Comparison of ENCODE assay signal across 10 mouse cellular contexts in genomic region chr4:137488038-137488437, GRCm38 (mm10). TPM values are rescaled to one million over a fixed set of nuclear protein-coding genes. Genes with fewer than 3 reads are reported as not detected.
A peak's percentile ranks its signal among the peaks of the same experiment; 100 is the strongest.
DNase-seq lines count a peak whose midpoint lies in the region; ATAC-seq and TF ChIP-seq lines count a peak whose summit lies in the region.
"Had no signal": no experiment of that assay in that cellular context is flagged by ENCODE, and none has a peak within 500 bp of the region (broad histone marks: within the 10 kb centered on the region; RNA-seq: fewer than 3 reads in every experiment).

No protein-coding gene starts in this region.

- intact Hi-C loops in left cerebral cortex, adult 2 months (cut with DNase I), result no loop called here

- peak overlapping the region; percentile 92 for H3K27ac ChIP-seq in kidney, embryonic 15.5 days
- peak overlapping the region; percentile 68 for H3K27ac ChIP-seq in embryonic facial prominence, embryonic 10.5 days (replicated peaks)
- H3K27ac ChIP-seq in limb, embryonic 13.5 days, result peak overlapping the region; percentile 90
- H3K27ac ChIP-seq in left cerebral cortex, adult 2 months, result no peak overlapping the region

- ATAC-seq in kidney, embryonic 15.5 days (replicated peaks; ENCODE audit: low FRiP score), result 0 out of 2 replicates have a peak, but pooled peaks have one; percentile 23
- ATAC-seq in limb, embryonic 13.5 days (ENCODE audit: low FRiP score, low read depth), result no peak

- H3K9ac ChIP-seq in kidney, embryonic 15.5 days, result peak overlapping the region; percentile 24; the same call in 1 of the 2 replicates
- H3K9ac ChIP-seq in limb, embryonic 13.5 days, result peak overlapping the region; percentile 50

- peaks cover 83% of the 10 kb centered on the region for H3K4me1 ChIP-seq in kidney, embryonic 15.5 days
- peaks cover 74% of the 10 kb centered on the region for H3K4me1 ChIP-seq in embryonic facial prominence, embryonic 10.5 days
- peaks cover 74% of the 10 kb centered on the region for H3K4me1 ChIP-seq in limb, embryonic 13.5 days

- H3K4me3 ChIP-seq in kidney, embryonic 15.5 days (replicated peaks), result no peak overlapping the region
- no peak overlapping the region for H3K4me3 ChIP-seq in embryonic facial prominence, embryonic 10.5 days
- no peak overlapping the region for H3K4me3 ChIP-seq in limb, embryonic 13.5 days
- no peak overlapping the region for H3K4me3 ChIP-seq in left cerebral cortex, adult 2 months

- 20% methylated on average over 11 of the region's 11 CpGs for WGBS in kidney, embryonic 15.5 days
- WGBS in embryonic facial prominence, embryonic 10.5 days, result 37% methylated on average over 11 of the region's 11 CpGs
- 45% methylated on average over 11 of the region's 11 CpGs for WGBS in limb, embryonic 13.5 days

- H3K4me2 ChIP-seq in kidney, embryonic 15.5 days, result peak overlapping the region; percentile 32
- no peak overlapping the region for H3K4me2 ChIP-seq in limb, embryonic 13.5 days (replicated peaks)

- no peaks in the 10 kb centered on the region for H3K36me3 ChIP-seq in kidney, embryonic 15.5 days
- H3K36me3 ChIP-seq in embryonic facial prominence, embryonic 10.5 days (replicated peaks), result peaks cover 2% of the 10 kb centered on the region; the same call in 1 of the 2 replicates
- 0 out of 2 replicates have a peak, but pooled peaks cover 5% of the 10 kb centered on the region for H3K36me3 ChIP-seq in limb, embryonic 13.5 days

- TF ChIP-seq CTCF in left cerebral cortex, adult 2 months (IDR thresholded peaks at IDR 0.05), result no peak

- H3K27me3 ChIP-seq in kidney, embryonic 15.5 days, result no peaks in the 10 kb centered on the region
- no peaks in the 10 kb centered on the region for H3K27me3 ChIP-seq in embryonic facial prominence, embryonic 10.5 days (replicated peaks; ENCODE audit: low read depth, poor library complexity, severe bottlenecking)
- H3K27me3 ChIP-seq in limb, embryonic 13.5 days, result no peaks in the 10 kb centered on the region

- no peaks in the 10 kb centered on the region for H3K9me3 ChIP-seq in kidney, embryonic 15.5 days (replicated peaks)
- H3K9me3 ChIP-seq in embryonic facial prominence, embryonic 10.5 days, result no peaks in the 10 kb centered on the region
- H3K9me3 ChIP-seq in limb, embryonic 13.5 days, result no peaks in the 10 kb centered on the region

- peak; percentile 9 for DNase-seq in cerebellum, adult 11-12 months
- DNase-seq in cerebellum, postnatal 36 days, result no peak
- DNase-seq in kidney, postnatal 14 days, result no peak
- no peak for DNase-seq in embryonic facial prominence, embryonic 10.5 days (ENCODE audit: low spot score)
- no peak for DNase-seq in urinary bladder, postnatal 25 days (ENCODE audit: low spot score)
- no peak for DNase-seq in left cerebral cortex, adult 2 months (ENCODE audit: extremely low spot score in 1 of 2, low spot score in 2 of 2)

RNA-seq across cellular contexts. Expression of gene Hspg2, which starts 19.5 kb away (rescaled TPM):
- polyA plus RNA-seq in kidney, embryonic 15.5 days (2015; fragmentation: Nextera tagmentation; extraction: Ambion mirVana), result 34.2 and 35.7 TPM in 2 replicates
- 17.4 and 19.6 TPM in 2 replicates for polyA plus RNA-seq in embryonic facial prominence, embryonic 10.5 days (2016; fragmentation: Nextera tagmentation; extraction: Ambion mirVana)
- 29.4 and 29.6 TPM in 2 replicates for polyA plus RNA-seq in limb, embryonic 13.5 days (2015; fragmentation: Nextera tagmentation; extraction: Ambion mirVana)
- 1 to 10 TPM; 5.5 to 6.5 TPM for total RNA-seq in left cerebral cortex, adult 2 months (2021)

RNA-seq across cellular contexts. Expression of gene 1700013G24Rik, which starts 35.0 kb away (rescaled TPM):
- polyA plus RNA-seq in kidney, embryonic 15.5 days (2015; fragmentation: Nextera tagmentation; extraction: Ambion mirVana), result not detected in 2 replicates
- not detected in 2 replicates for polyA plus RNA-seq in embryonic facial prominence, embryonic 10.5 days (2016; fragmentation: Nextera tagmentation; extraction: Ambion mirVana)
- 0.18 TPM in 1 of 2 replicates, not detected in the other for polyA plus RNA-seq in limb, embryonic 13.5 days (2015; fragmentation: Nextera tagmentation; extraction: Ambion mirVana)
- total RNA-seq in left cerebral cortex, adult 2 months (2021), result not detected
- total RNA-seq: heart, adult 18-20 months; left cerebral cortex, postnatal 10 days had no signal

RNA-seq across cellular contexts. Expression of gene Cela3b, which starts 57.7 kb away (rescaled TPM):
- not detected in 2 replicates for polyA plus RNA-seq in kidney, embryonic 15.5 days (2015; fragmentation: Nextera tagmentation; extraction: Ambion mirVana)
- polyA plus RNA-seq in embryonic facial prominence, embryonic 10.5 days (2016; fragmentation: Nextera tagmentation; extraction: Ambion mirVana), result not detected in 2 replicates
- polyA plus RNA-seq in limb, embryonic 13.5 days (2015; fragmentation: Nextera tagmentation; extraction: Ambion mirVana), result 0.15 TPM in 1 of 2 replicates, not detected in the other
- total RNA-seq in left cerebral cortex, adult 2 months (2021), result not detected
- total RNA-seq: heart, adult 18-20 months; left cerebral cortex, postnatal 10 days had no signal
